Mouse (Mus musculus) cerebellum, adult 11 months (tissue): ENCODE measurements around the gene Nxf1.
A peak's percentile ranks its signal among the peaks of the same experiment; 100 is the strongest.
"Not testable (repeated sequence)": the region's sequence is repeated elsewhere in the genome, so short reads cannot be mapped to it uniquely, and the experiment has no call there.

Source experiments
- DNase-seq: peaks from one replicate; pipeline ENCODE4 v3.0.0; 2022

Gene Nxf1

DNA sequence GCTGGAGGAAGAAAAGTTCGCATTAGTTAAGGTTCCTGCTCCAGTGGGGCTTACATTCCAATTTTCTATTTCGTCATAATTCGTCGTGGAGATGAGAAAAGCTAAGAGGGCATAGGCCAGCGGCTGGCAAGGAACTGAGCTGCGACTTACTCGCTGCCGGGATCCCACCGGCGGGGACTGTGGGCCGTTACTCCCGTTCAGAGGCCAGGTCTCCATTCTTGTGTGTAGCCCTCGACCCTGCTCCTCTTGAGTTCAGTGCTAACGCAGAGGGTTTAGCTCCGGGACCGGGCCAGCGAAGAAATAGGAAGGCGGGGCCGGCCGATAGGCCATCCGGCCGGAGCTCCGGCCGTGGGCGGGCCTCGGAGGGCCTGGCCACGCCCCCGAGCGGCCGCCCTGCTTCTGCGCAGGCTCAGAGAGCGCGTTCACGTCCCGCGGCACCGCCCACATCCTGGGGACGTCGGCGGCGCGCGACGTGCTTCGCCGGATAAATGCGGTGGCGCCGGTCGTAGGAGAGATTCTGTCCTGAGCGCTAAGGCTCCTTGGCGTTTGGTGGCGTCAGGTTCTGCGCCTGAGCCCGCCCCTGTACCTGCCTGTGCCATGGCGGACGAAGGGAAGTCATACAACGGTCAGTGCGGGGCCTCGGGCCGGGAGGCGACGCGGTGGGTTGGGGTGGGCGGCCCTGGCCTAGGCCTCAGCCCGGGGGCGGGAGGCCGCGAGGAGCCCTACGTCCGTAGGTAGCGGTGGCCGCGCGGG, at the start of gene Nxf1:
Gene Nxf1, plus strand, starts transcription at position 439 of the 753 bp plus-strand sequence.
- DNase-seq = peak; percentile 89

DNA sequence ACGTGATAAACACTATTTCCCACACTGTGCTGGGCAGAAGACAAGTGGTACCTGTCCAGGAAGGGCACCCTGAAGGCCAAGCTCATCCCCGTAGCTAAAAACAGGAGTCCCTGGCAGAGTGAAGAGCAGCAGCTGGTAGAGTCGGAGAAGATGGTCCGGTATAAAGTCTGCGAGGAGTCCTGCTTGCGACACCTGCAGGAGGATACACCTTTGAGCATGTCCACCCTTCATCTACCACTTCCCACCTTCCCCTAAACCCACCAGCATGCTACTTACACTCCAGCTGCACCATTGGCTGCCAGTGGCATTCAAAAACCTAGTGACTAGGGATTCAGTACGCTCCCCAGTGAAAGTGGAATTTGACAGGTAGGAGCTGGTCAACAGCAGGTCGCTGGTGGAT, 47.9 kb upstream of the Nxf1 start:
- no peak for DNase-seq

DNA sequence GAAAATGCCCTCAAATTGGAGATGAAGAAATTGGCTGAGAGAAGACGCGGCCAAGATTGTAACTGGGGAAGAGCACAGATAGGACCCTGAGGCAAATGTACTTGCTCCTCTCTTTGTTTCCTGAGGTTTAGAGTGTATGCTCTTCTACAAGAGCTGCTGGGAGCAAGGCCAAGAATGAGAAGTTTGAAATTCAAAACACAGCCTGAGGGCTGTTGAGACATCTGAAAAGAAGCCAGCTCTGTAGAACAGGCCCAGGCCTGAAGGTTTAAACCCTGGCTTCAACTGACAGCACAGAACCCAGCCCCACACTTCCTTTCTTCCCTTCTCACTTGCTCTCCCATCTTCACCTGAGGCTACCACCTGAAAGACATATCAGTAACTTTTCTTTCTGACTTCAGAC, 46.8 kb upstream of the Nxf1 start:
- no peak for DNase-seq

GRCm38 (mm10) chr19:8711506-8711905, 45.4 kb upstream of the Nxf1 start:
- DNase-seq = no peak

DNA sequence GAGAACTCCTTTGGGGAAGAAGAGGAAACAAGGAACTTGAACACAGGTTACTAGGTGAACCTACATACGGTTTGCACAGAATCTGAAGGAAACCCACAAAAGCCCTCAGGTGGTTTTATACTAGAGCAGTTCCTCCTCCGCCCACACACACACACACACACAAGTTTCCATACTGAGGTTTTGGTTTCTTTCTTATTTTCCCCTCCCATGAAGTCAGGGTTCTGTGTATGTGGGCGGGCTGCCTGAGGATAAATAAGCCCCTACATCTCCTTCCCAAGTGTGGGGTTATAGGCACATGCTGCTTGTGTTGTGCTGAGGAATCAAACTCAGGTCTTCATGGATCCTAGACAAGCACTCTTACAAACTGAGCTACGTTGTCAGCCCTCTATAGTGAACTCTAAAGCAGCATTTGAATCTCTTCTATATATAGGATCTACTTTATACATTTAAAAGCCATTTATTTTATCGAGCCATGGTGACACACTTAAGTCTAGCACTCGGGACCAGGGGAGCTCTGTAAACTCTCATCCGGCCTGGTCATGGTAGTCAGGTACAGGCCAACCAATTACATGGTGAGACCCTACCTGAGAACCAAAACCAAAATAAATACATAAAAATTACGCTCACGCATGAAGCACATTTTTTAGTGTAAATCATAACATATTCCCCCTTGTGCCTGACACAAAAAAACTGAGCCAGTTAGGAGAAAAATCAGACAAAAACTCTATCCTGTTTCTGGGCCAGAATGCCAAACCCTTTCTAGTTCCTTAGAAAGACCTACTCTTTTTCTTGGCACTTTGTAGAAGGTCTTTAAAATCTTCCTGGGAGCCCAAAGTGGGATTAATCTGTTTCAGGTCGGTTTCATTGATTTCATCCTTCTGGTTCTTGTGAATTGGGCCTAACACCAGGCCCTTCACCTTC, 44.7 kb upstream of the Nxf1 start:
- no peak for DNase-seq

DNA sequence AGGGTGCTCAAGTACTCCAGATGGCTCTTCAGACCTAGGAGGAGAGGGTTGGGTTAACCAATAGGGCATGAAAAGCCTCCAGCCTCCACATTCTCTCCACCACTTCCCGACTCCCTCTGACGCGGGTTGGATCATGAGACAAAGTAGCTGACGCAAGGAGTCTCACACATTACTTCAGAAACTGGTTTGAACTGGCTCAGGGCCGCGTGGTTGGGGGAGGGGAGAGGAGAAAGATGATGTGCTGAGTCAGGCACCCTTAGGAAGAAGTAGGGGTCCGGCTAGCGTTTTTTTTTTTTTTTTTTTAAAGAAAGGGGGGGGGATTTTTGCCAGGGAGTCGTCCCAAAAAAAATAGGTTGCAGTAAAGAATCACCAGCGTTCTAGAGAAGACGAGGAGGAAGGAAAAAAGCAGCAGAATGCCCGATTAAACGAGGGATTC, 44.0 kb upstream of the Nxf1 start:
- DNase-seq = peak; percentile 52

DNA sequence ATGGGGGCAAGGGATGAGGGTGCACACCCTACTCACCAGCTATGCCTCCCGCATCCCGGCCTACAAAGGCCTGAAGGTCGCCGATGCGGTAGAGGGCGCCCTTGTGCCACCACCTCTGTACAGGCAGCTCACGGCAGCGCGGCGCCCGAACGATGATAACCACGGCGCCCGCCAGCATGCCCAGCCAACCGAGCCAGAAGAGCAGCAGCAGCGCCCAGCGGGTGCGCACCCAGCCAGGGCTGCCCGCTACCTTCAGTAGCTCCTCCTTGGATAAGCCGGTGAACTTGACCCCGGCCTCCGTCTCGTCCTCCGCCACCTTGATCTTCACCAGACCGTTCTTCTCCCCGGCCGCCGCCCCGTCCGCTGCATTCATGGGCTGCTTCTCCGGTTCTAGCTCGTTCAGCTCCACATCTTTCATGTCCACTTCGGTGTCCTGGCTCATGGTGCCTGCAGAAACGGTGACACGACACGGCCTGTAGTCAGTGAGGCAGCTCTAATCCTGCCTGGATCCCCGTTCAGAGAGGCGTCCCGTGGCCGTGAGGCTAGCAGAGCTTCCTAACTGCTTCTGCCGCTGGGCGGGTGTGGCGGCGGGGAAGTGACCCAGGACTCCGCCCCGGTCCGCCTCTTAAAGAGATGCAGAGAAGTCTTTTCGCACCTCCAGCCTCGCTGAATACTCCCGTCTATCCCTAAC, 43.4 kb upstream of the Nxf1 start:
- DNase-seq = peak; percentile 87

- no peak for DNase-seq
These were observed 42.7 kb upstream of the Nxf1 start for GRCm38 (mm10) chr19:8713997-8714652.

DNA sequence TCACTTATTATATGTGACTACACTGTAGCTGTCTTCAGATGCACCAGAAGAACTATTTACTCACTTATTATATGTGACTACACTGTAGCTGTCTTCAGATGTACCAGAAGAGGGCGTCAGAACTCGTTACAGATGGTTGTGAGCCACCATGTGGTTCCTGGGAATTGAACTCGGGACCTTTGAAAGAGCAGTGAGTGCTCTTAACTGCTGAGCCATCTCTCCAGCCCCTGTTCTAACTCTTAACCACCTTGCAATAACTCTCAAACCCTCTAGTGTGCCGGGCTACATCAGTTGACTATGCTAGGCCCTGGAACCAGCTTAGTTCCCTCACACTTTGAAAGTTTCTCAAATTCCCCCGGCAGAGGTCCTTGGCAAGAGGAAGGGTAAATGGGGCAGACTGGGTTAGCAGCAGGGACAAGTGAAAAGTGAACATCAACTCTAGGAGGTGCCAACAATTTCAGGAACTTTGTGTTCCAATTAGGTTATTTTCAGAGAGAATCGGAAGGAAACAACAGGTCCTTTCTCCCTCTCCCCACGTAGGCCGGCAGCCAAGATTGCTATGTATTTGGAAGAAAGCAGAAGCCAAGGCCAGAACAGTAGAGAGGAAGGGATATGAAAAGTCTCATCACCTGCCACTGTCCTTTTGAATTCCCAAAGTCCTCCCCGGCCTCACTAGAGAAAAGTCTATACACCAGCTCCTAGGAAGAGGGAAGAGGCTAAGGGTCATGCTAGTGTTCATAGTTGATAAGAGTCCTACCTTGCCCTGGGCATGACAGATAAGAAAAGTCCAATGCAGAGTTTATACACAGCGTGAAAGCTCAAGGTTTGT, 42.0 kb upstream of the Nxf1 start:
- no peak for DNase-seq

GRCm38 (mm10) chr19:8715868-8716766, 40.8 kb upstream of the Nxf1 start:
- DNase-seq = no peak

- DNase-seq = no peak
These were observed 40.0 kb upstream of the Nxf1 start for GRCm38 (mm10) chr19:8716767-8717475.

- DNase-seq = no peak
These were observed 38.5 kb upstream of the Nxf1 start for GRCm38 (mm10) chr19:8718357-8718756.

DNA sequence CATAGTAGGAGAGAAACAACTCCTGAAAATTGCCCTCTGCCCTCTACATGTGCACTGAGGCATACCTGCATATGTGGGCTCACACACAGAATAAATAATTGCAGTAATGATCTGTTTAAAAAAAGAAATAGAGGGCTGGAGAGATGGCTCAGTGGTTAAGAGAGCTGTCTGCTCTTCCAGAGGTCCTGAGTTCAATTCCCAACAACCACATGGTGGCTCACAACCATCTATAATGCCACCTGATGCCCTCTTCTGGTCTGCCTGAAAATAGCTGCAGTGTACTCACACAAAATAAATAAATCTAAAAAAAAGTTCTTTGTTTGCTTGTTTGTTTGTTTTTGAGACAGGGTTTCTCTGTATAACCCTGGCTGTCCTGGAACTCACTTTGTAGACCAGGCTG, 37.8 kb upstream of the Nxf1 start:
- not testable (repeated sequence) for DNase-seq

- DNase-seq = no peak
These were observed 35.5 kb upstream of the Nxf1 start for GRCm38 (mm10) chr19:8721378-8721777.

GRCm38 (mm10) chr19:8722021-8722420, 34.9 kb upstream of the Nxf1 start:
- DNase-seq = no peak

GRCm38 (mm10) chr19:8722559-8722906, 34.3 kb upstream of the Nxf1 start:
- DNase-seq = no peak

GRCm38 (mm10) chr19:8722907-8723573, 33.8 kb upstream of the Nxf1 start, which contains the start of gene Slc3a2:
Gene Slc3a2, minus strand, starts transcription at chr19:8723369.
- DNase-seq = peak; percentile 96

- no peak for DNase-seq
These were observed 33.1 kb upstream of the Nxf1 start for GRCm38 (mm10) chr19:8723574-8724346.

DNA sequence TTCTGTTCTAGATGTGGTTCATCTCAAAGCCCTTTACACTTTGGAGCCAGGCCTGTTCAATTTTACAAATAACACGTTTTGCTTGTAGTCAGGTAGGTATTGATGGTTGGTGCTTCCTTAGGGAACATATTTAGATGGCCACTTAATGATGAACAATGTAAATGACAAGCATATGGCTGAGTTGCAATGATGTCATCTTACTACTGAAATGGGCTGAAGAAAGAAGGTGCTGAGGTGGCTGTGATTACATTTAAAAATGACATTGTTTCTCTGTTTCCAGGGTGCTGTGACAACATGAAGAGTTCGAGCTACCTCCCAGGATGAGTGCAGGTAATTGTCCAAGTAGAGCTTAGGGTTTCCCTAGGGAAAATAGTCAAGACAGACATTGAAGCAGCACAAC, 32.5 kb upstream of the Nxf1 start:
- no peak for DNase-seq
